Mouse (Mus musculus) adrenal gland, postnatal 25 days (tissue): ENCODE data around the gene Rhot2. TPM values are rescaled to one million over a fixed set of nuclear protein-coding genes. Genes with fewer than 3 reads are reported as not detected.

Experiments
- DNase-seq: peaks from one replicate; pipeline ENCODE4 v3.0.0; 2021; ENCODE audit warnings: mixed read lengths
- long read RNA-seq: library from polyadenylated mRNA; stranded (forward); transcript quantifications from one replicate; pipeline ENCODE4 v2.0.0, GENCODE M21; 2021
- total RNA-seq: library from RNA; stranded (reverse); gene quantifications from 2 replicates; pipeline ENCODE4 v1.2.3, GENCODE M21; 2021

The Rhot2 gene
- total RNA-seq, result 124 and 130 TPM in 2 replicates
- long read RNA-seq, transcript Rhot2-201 (19 exons, 3,189 nt), result major isoform, 16 of 41 reads
- long read RNA-seq, partial matches to known transcripts, result 18 of 41 reads
- long read RNA-seq, other reads (novel, unspliced or antisense), result 7 of 41 reads

DNA sequence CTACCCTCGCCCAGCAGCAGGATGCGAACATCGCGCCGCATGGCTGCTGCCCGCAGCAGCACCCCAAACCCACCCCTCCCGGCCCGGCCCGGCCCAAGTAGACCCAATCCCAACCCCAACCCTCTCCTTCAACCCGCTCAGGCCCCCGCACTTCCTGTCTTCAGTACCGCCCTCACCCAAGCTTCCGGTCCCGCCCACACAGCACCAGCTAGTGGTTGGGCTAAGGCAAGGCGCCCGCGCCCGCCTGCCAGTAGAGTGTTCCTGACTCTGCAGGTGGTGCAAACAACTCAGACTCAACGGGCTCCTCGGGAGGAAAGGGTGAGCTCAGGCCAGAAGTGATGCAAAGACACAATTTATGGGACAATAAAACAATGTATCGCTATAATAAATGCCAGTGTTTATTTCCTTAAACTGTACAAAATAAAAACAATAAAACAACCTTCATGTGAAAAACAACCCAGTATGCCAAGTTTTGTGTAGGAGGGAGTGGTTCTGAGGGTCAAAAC, at the start of gene Rhot2:
Rhot2 (minus strand) TSS at position 456 of the 506 bp plus-strand sequence.
- DNase-seq, result peak; percentile 95

DNA sequence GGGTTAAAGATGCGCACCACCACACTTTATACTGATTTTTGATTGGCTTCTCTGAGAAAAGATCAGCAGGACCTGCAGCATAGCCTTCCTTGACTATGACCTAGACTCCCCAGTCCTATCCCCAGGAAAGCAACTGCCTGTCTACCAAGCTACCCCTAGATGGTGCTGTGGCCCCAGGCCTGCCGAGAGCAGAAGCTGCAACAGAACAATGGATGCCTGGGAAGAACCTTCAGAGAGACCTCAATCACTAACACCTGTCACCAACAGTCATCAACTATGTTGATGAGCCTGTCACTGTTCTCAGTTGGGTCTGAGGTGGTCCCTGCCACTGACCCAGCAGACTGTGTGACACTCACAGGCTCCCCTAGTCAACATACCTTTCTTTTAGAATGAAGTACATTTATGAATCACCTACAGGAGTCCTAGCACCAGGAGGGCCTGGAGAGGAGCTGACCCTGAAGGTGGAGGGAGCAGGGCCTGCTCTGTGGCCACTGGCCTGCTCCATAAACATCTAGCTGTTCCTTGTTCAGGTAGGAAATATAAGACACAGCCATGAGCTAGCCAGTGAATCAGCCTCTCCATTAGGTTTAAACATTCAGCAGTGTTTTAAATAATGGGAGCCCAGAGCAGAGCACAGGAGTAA, 49.4 kb upstream of the Rhot2 start:
- peak; percentile 76 for DNase-seq

DNA sequence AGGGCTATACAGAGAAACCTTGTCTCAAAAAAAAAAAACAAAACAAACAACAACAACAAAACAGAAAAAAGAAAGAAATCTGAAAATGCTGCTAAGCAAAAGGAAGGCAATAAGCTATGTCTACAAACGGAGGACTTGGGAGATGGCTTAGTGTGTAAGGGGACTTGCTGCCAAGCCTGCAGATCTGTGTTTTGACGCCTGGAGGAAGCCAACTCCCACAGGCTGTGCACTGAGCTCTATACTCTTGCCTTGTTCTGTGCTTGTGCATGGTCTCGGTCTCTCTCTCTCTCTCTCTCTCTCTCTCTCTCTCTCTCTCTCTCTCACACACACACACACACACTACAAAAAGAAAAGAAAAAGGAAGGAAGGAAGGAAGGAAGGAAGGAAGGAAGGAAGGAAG, 44.2 kb upstream of the Rhot2 start:
- no peak for DNase-seq

DNA sequence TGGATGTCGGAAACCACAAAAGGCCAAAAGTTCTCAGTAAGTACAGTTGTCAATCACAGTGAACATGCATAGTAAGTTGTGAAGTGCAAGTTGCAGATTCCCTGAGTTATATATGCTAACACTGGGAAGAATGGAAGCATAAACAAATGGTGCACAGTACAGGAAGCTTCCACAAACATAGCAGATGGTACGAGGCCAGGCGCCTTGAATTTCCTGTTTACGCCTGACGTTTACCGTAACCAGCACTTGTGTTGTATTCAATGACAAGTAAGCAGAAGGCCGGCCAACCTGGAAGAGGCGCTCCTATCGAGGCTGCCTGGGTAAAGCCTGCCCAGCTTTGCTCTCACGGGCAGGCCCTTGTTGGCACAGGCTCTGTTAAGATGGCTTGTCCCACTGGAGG, 42.8 kb upstream of the Rhot2 start:
- DNase-seq, result no peak

DNA sequence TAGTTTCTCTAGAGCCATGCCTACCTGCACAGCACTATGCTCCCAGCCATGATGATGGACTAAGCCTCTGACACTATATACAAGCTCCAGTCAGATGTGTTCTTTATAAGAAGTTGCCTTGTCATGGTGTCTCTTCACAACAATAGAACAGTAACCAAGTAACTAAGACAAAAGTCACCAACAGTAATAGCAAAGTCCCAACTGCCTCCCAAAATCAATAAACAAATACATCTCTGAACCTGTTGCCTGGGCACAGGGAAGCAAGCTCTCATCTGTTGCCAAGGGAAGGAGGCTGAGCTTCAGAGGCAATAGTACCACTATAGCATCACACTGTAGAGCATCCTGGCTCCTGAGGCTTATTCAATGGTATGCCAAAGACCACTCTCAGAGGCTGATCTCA, 42.2 kb upstream of the Rhot2 start:
- DNase-seq, result no peak

GRCm38 (mm10) chr17:25885636-25886035, 41.0 kb upstream of the Rhot2 start:
- no peak for DNase-seq

DNA sequence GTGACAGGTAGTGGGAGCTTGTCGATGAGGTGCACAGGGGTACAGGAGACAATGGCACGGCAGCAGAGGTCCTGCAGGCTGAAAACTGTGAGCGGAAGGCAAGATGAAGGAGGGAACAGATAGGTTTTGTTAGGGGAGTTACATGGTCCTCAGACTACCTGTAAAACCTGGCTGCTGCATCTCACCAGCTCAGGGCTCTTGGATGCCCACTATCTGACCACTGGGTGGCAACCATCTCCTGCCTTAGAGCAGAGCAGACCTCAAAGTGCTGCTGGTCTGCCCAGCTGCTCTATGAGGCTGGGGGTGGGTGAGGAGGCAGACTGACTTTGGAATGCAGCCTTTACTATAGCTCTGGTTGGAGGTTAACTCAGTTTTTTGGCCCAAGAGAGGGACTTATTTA, 39.2 kb upstream of the Rhot2 start:
- DNase-seq, result no peak

- no peak for DNase-seq
Observed at GRCm38 (mm10) chr17:25883268-25883667, 38.6 kb upstream of the Rhot2 start.

DNA sequence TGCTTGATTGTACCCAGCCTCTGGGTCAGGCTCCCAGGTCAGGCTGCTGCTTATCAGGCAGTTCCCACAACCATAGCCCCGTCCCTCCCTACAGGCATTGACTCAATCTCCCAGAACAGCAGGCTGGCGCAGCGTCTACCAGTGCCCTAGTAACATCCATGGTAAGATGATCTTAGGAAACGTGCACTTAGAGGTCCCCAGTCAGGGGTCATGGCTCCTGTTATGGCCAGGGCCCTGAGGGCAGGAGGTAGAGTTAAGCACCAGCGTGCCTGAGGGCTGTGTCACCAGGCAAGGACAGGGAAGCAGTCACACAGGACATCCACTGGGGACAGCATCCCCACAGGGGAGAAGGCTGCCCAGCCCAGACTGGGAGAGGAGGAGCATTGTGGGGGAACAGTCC, 37.7 kb upstream of the Rhot2 start:
- no peak for DNase-seq

DNA sequence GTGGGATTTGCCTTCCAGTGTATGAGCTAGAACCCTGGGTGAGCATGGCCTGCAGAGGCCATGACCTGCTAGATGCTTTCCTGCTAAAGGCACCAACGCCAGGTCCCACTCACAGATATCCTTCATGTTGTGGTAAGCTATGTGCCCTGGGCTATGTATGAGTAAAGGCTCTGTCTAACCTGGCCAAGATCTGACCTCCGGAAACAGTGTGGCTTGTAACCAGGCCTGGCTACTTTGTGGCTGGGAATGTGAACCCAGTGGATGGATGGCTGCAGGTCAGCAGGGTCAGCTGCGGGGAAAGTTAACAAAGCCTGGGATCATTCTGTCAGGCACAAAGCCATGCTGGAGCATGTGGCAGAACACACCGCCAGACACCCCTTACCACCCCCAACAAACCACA, 37.0 kb upstream of the Rhot2 start:
- DNase-seq, result no peak

DNA sequence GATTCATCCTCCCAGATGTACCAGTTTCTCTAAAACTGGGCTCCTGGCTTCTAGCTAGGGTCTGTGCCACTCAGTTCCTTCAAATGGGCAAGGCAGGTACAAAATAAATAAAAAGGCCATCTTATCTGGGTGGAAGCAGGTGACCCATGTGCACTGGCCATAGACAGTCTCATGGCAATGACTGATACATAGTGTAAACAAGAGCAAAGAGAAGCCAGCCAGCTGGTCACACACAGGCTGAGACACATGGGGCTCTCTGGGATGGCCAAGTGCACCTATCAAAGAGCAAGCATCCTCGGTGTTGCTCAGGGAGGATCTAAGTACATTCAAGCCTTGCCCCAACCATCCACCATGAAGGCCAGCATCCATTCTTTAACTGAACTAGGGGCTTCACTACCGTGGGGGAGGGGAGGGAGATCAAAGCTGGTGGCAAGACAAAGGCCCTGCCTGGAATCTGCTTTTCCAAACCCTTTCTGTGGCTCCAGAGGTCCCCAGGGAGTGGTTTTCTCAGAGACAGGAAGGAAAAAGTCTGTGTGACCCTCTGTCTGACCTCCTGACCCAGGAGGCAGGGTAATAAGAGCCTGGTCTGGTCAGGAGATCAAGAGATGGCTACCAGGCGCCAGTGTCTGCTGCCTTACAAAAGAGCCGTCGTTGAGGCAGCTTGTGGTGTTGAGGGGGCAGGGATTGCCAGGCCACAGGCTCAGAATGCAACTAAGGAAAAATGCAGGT, 36.4 kb upstream of the Rhot2 start:
- DNase-seq, result no peak

DNA sequence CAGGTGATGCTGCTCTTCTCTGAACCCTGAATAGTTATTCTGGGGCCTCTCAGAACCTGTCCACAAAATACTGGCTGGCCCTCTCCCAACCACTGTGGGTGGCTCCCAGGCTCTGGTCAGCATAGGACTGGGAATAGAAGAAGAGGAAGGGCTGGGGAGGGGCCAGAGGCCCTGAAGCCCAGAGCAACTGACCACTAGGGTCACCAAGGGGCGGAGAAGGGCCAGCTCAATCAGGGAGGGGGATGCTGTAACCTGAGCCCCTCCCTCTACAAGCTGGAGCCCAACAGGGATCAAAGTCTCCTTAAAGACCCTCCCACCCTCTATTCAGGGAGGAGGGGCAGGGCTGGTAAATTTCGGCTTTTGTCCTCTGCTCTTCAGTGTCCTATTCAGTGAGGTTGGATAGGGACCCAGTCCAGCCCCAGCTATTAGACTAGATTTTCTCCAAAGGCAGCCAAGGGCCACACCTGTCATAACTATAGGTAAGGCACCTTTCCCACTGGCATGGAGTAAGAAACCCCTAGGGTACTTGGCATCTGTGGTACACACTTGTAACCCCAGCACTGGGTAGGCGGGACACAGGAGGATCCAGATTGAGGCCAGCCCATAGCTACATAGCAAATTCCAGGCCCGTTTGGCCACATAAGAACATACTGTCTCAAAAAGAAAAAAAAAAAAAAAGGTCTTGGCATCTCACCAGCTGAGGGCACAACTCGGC, 35.7 kb upstream of the Rhot2 start, which contains the start of gene Wfikkn1:
Wfikkn1 (minus strand) TSS at position 663 of the 715 bp plus-strand sequence.
- DNase-seq, result no peak

DNA sequence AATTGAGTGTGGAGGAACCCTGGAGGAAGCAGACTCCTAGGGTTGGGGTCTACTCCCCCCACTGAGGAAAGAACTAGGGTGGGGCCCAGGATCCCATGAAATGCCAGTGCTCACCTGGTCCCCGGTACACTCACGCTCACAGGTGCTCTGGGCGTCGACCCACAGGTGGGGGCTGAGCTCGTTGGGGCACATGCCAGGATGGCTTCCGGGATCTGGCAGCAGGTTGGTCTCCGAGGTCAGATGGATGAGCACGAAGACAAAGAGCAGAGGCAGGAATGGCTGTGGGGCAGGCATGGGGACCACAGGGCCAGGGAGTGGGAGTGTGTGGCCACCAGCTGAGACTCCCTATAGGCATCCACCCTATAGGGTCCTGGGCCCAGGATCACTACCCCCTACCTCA, 35.1 kb upstream of the Rhot2 start:
- DNase-seq, result no peak

DNA sequence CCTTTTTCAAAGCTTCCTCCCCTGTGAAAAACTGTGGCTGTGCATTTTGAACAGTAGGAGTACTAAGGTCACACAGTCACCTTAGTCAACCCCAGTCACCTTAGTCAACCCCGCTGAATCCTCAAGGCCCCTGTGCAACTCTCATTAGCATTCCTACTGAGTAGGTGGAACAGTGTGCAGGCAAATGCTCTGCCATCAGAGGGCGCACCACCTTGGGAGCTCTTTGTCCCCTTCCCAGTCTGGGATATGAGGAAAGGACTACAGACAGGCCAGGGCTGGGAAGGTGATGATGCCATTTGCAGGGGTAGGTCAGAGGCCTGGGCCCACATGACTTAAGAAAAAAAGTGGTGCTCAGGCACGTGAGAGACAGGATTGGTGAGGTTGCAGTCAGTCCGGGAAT, 34.6 kb upstream of the Rhot2 start:
- DNase-seq, result peak; percentile 61

DNA sequence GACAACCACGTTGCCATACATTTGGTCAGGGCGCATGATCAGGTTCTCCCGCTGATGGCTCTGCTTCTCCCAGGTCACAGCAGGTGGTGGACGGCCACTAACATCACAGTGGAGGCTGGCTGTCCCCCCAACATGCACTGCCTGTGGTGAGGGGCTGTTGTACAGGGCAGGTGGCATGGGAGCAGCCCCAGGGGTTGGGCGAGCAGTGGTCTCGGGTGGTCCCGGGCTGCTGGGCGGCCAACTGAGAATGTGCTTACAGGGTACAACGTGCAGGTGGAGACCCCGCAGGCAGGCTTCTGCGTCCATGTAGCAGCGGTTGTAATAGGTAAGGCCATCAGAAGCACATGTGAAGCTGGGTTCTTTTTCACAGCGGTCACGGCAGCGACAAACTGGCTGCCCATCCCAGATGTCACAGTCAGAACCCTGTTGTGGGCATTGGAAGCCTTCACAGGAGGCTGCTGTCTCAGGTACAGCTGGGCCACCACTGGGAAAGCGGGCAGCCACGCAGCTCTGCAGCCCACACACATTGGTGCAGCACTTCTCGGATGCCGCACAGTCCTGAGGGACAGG, 34.0 kb upstream of the Rhot2 start:
- DNase-seq, result no peak

GRCm38 (mm10) chr17:25877741-25878610, 33.3 kb upstream of the Rhot2 start:
- no peak for DNase-seq

DNA sequence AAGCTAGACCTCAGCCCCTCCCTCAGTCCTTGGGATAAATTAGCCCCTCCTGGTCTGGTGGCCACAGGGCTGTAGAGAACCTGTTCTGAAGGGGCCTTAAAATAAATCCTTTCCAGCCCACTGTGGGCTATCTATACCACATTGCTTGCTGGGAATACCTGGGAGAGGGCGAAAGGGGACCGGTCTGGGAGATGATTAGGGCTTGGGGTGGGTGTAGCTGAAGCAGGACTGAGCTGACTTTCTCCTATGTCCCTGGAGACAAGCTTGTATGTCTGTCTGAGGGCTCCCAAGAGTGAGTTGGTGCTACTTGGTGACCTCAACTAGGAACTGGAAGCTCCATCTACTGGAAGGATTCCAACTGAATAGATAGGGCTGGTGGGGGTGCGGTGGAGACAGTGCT, 32.4 kb upstream of the Rhot2 start:
- no peak for DNase-seq

- DNase-seq, result no peak
Observed at GRCm38 (mm10) chr17:25876347-25876915, 31.8 kb upstream of the Rhot2 start.

DNA sequence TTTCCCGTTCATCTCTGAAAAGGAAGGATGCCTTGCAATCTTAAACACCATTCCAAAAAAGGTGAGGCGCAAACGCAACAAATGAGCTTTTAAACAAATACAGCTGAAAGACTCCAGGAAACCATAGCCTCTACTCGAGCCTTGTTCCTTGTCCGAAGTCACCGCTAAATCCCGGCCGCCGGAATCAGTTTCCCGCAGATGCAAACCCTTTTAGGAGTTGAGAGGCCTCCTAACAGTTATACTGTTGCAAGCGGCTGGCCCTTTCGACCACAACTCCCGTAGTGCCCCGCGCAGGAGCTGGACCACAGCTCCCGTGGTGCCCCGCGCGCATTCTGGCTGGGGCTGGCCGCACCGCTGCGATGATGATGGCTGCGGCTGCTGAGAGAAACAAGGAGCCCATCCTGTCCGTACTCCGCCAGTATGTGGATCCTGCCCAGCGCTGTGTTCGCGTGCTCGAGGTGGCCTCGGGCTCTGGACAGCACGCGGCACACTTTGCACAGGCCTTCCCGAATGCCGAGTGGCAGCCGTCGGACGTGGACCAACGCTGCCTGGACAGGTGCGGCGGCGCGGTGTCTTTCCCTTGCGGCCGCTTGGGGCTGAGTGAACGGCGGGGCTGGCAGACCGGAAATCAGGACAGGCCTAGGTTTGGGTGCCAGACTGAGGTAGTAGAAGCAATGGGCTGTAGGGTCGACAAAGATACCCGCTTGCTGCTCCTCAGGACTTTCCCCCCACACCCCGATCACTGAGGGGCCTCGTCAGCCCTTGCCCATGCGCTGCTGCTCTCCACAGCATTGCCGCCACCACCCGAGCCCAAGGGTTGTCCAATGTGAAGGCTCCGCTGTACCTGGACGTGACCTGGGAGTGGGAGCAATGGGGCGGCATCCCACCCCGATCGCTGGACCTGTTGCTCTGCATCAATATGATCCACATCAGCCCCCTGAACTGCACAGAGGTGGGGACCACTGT, 30.8 kb upstream of the Rhot2 start:
- peak; percentile 92 for DNase-seq

DNA sequence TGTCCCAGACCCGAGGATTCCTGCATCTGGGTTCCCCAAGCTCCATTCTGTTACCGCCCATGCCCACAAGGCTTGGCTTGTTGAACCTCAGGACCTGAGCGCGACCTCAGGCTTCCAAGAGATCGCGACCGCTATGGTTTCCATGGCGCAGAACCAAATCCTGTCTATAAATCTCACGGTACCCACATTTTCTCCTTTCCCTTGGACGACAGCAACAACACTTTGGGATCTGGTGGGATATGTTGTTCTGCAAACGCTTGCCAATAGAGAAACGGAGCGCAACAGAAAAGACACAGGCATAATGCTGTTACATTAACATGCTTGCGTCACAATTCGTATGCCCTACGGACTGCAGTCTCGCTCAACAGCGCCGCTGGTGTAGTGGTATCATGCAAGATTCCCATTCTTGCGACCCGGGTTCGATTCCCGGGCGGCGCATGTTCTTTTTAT, 30.1 kb upstream of the Rhot2 start, which contains the start of gene Mettl26:
Mettl26 (plus strand) TSS at position 354 of the 450 bp plus-strand sequence.
- DNase-seq, result peak; percentile 89
